Mouse (Mus musculus) yolk sac, embryonic 10.5 days (tissue): ENCODE results near the gene Rac3.
A peak's percentile ranks its signal among the peaks of the same experiment; 100 is the strongest.

ENCODE experiments used
- DNase-seq: peaks from one replicate; pipeline ENCODE4 v3.0.0-alpha.2; 2017; ENCODE audit warnings: low spot score

Gene Rac3

DNA sequence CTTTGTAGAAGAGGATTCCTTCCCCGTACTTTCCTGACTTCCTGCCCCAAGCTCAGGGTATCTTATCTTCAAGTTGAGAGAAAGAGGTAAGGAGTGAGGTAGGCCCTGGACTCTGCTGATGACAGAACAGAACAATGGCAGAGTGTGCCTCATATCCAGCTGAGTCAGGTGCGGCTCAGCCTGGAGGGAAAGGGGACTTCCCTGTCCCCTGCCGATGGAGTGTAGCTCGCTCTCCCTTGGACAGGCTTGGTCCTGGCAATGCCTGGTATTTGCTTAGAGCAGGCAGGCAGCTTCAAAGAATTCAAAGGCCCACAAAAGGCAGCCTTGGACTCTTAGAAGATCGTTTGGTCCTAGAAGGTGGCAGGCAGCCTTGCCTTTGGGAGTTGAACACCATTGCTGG lies 15.2 kb upstream of the Rac3 start:
- no peak for DNase-seq

DNA sequence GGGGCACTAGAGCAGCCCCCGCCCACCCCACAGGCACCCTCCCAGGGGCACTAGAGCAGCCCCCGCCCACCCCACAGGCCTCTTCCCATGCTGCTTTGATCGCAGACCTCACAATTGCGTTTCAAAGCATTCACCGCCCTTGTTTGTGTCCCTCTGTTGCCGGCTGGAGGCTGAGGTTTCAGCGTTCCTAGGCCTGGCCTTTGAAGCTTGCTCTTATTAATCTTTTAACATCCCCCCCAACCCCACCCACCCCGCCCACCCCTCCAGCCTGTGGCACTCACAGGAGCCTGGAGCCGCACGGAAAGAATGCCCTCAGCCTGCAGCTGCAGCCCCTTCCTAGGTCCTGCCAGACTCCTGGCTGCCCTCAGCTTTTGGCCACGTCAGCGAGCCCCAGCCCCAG lies 14.0 kb upstream of the Rac3 start:
- DNase-seq = no peak

DNA sequence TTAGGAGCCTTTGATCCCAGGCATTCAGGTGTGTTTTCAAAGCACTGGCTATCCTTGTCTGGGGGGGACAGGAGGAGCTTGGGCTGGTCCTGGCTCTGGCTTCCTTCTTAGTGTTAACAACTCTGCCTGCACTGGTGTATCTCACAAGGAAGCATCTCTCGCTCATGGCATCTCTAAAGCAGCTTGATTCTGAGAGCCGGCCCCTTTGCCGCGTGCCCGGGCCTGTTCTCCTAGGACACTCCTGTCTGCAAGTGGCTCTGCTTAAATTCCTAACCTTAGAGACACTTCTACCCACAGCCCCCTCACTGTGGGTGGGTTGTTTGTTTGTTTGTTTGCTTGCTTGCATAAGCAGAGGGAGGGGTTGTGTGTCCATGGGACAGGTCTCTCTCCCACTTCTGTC lies 13.3 kb upstream of the Rac3 start:
- DNase-seq = no peak

DNA sequence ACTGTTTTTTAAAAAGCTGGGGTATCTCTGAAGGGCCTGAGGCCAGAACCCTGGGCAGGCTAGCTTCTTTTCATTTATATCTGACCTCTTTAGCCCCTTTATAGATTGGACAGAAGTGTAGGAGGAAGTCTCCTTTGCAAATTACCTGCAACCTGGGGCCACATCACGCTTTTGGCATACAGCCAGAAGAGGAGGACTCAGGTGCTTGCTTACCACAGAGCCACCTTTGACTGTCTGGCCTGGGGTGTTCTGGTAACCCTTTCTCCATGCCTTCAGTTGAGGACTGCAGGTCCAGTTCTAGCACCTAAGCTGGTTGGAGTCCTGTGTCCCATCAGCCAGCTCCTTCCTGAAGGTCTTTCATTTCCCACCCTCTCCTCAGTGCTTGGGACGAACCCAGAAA lies 11.7 kb upstream of the Rac3 start:
- no peak for DNase-seq

DNA sequence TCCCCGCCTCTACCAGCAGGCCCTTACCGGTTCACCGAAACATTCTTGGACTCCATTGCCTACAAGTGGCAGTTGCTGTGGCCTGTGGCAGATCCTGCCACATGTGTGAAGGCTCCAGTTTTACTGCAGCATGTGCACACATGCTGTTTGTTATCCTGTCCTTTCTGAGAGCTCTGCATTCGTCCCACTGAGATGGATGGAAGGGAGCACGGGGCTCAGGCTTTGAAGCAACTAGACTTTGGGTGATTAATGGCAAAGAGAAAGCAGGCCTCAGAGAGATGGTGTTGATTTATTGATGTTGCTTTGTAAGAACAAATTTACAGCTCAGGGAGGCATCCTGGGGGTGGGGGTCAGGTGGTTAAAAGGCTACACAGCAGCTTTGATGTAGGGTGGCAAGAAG lies 10.6 kb upstream of the Rac3 start:
- DNase-seq = no peak

DNA sequence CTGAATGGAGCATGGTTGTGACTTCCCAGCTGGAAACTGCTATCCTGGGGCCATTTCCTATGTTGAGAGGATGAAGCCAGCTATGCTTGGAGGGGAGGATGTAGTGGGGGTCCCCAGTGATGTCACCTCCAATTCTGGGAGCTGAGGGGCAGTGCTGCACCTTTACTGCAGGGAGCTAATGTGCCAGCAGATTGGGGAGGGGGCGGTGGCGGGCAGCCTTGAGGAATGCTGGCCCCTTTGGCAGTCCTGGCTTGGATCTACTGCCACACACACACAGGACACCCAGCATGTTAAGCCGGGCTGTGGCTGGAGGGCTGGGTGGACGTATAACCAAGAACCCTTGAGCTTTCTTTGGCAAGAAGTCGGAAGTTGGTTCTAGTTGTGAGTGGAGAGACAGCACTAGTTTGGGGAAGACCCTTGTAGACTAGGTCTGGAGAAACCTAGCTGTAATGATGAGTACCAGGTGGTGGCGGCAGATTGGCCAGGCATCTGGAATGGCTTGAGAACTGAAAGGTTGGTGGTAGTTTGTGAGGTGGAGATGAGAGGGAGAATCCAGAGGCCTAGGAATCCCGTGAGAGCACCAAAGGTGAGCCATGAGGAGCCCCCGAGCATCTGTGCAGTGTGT lies 9.2 kb upstream of the Rac3 start:
- DNase-seq = no peak

DNA sequence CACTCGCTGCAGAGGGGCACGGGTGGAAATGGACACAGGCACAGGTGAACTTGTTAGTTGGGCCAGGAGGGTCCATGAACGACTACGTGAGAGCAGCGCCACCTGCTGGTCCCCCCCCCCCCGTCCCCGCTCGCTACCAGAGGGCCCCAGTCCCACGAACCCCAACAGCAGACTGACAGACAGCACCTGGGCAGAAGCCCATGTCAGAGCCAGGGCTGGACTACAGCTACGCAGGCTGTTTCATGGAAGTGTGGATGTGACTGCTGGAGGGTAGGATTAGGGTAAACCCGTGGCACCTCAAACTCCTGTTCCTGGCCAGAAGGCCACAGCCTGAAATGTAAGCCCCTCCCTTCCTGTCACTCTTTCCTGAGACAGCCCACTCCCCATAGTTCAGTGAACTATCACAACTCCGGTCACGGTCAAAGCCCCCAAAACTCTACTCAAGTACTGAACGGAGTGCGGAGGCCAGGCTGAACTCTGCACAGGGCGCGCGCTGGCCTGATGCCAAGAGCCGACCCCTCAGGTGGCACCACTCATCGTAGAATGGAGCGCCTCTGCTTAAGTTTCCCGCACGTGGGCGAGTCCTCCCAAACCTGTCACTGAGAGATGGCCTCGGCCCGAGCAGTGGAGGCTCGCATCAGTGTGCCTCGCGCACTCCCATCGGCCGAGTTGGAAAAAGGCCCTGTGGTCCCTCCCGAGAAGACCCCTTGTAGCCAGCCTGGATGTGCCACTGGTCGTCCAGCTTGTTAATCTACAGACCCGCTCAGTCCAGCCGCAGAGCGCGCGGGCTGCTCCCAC lies 8.3 kb upstream of the Rac3 start:
- peak; percentile 78 for DNase-seq

DNA sequence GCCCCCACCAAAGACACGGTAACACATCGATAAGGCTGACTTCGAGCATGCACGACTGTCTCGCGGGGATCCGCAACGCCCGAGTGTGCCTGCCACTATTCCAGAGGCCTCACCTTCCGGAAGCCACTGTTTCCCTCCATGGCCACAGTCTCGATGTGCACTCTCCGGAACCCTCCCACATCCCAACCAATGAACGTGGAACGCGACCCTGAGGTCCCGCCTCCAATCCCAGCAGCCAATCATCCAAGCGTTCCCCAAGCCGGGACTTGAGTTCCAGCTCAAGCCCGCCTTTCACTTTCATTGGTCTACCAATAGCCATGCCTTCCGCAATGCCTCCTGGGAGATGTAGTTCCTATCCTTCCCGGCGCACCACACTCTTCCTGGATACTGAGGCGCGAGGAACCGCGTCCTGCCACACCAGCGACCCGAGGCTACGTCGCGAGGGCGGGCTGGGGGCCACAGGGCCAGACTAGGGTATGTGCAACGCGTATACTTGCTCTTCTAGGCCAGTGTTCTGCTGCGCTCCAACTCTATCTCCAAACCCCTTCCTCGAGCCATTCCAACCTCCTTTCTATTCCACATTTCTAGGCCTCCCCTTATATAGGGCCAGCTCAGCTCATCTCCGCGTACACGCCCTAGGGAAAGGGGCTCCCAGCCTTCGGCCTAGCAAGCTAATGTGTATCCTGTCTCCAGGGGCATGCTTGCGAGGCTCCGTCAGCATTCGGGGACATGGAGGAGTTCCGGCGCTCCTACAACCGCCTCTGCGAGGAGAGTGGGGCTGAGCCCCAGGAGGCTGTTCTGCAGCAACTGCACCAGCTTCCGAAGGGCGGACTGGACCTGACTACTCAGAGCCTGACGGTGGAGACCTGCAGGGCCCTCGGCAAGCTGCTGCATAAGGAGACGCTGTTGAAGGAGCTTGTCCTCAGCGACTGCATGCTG lies 7.4 kb upstream of the Rac3 start, which contains the start of the genes Cenpx and Lrrc45:
TSS of gene Cenpx (minus strand) at position 159 of the 939 bp plus-strand sequence.
TSS of gene Lrrc45 (plus strand) at position 346 of the 939 bp plus-strand sequence.
- peak; percentile 99 for DNase-seq

DNA sequence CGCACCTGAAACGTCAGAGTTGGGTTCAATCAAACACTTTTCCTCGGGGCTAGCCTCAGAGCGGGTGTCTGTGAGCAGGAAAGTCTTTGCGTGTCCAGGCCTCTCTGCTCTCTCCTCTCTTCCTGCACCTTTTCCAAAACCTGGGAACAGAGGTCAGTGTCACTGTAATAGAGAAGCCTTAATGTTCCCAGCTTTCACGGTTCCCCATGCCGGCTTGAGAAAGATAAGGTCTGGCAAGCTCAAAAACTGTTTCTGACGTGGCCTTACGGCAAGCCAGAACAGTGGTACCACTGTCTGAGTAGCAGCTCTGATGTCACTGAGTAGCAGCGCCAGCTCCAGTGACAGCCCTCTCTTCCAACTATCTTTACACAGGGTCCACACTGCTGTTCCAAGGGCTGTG lies 6.7 kb upstream of the Rac3 start:
- no peak for DNase-seq

DNA sequence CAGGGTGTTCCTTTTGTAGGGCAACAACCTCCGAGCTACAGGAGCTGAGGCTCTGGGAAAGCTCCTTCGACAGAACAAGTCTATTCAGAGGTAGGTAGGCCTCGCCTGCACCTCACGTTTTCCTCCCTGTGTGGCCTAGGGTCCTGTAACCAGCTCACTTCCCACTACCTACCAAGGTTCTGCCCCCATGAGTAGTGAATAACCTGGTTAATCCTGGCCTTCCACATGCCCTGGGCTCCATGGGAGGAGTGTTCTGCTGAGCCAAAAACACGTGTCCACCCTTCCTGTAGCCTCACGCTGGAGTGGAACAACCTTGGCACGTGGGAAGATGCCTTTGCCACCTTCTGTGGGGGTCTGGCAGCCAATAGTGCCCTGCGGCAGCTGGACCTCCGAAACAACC lies 6.1 kb upstream of the Rac3 start:
- DNase-seq = no peak

DNA sequence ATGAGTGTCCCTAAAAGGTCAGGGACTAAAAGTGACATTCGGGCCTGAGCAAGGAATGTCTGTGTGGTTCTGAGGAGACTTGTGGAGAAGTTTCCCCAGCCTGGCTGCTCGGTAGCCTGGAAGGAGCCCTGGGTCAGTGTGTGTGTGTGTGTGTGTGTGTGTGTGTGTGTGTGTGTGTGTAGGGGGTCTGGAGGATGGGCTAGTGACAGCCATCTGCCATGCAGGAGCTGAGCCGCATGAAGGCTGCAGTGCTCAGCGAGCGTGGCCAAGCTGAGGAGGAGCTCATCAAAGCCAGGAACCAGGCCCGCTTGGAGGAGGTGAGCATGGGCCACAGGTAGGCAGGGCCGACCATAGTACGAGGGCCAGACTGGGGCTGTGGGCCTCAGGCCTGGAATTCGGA lies 2.0 kb upstream of the Rac3 start:
- DNase-seq = no peak

DNA sequence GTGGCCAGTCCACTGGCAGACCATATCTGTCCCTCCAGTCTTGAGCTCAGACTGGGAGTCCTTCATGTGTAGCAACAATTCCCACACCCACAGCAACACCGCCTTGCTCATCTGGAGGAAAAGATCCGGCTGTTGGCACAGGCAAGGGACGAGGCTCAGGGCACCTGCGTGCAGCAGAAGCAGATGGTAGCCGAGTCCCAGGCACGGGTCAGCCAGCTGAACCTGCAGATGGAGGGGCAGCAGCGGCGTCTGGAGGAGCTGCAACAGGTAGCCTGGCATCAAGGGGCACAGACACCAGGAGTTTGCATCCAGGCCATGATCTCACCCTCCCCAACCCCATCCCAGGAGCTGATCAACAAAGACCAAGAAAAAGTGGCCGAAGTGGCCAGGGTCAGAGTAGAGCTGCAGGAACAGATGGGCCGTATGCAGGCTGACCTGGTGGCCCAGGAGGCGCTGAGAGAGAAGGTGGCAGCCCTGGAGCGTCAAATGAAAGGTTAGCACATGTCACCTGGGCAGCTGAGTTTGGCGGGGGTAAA lies 1.4 kb upstream of the Rac3 start:
- DNase-seq = no peak

DNA sequence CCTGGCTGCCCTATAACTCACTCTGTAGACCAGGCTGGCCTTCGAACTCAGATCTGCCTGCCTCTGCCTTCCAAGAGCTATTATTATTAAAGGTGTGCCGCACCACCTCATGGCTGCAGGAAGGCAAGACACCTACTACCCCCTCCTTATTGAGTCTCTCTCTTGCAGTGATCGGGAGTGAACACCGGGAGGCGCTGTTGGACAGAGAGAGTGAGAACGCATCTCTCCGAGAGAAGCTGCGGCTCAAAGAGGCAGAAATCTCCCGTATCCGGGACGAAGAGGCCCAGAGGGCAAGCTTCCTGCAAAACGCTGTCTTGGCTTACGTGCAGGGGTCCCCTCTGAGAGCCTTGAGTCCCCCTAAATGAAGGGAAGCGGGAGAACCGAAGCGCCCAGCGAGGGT lies 820 bp upstream of the Rac3 start:
- peak; percentile 86 for DNase-seq

DNA sequence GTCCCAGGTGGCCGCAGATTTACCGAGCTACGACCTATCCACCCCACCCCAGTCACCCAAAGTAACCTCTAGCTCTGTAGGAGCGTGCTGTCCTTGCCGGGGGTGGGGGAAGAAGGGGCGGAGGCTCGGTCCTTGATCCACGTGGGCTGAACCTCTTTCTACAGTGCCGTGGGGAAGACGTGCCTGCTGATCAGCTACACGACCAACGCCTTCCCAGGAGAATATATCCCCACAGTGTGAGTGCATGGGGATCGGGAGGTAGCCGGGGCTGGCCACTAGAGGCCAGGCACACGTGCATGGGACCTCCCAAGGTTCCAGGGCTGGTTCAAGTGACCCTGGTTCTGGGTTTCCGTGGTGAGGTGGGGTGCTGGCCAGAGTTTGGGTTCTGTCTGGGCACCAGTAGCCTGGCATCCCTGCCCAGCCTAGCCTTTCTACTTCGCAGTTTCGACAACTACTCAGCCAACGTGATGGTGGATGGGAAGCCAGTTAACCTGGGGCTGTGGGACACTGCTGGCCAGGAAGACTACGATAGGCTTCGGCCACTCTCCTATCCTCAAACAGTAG lies 879 bp downstream of the Rac3 start:
- no peak for DNase-seq

DNA sequence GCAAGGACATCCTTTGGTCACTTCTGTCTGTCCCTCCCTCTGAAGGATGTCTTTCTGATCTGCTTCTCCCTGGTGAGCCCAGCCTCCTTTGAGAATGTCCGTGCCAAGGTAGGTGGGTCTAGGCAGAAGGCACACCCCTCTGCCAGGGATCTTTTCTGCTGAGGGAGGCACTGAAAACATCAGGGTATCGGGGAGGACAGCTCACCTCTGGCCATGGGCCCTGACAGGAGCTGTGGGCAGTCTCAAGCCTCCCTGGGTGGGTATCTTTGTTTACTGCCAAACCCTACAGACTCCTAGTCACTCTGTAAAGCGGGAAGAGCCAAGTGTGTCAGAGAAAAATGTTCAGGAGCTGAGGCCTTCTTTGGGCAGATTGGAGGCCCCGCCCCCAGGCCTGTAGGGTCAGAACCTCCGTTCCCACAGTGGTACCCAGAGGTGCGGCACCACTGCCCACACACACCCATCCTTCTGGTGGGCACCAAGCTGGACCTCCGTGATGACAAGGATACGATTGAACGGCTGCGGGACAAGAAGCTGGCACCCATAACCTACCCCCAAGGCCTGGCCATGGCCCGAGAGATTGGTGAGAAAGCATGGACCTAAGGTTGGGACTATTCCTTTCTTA lies 1.6 kb downstream of the Rac3 start:
- no peak for DNase-seq

DNA sequence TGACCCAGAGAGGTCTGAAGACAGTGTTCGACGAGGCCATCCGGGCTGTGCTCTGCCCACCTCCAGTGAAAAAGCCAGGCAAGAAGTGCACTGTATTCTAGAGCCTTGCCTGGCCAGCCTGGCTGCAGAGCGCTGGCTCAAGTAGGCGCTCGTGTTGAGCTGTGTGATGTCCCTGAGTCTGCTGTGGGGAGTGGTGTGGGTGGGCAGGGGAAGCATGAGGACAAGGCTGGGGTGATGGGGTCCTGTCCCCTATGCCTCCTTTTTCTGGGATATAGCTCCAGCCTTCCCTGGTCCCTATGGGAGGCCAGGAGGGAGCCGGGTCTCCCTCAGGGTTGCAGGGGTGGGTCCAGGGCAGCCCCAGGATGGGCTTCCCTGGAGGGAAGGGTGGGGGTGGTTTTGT lies 2.2 kb downstream of the Rac3 start:
- DNase-seq = no peak

DNA sequence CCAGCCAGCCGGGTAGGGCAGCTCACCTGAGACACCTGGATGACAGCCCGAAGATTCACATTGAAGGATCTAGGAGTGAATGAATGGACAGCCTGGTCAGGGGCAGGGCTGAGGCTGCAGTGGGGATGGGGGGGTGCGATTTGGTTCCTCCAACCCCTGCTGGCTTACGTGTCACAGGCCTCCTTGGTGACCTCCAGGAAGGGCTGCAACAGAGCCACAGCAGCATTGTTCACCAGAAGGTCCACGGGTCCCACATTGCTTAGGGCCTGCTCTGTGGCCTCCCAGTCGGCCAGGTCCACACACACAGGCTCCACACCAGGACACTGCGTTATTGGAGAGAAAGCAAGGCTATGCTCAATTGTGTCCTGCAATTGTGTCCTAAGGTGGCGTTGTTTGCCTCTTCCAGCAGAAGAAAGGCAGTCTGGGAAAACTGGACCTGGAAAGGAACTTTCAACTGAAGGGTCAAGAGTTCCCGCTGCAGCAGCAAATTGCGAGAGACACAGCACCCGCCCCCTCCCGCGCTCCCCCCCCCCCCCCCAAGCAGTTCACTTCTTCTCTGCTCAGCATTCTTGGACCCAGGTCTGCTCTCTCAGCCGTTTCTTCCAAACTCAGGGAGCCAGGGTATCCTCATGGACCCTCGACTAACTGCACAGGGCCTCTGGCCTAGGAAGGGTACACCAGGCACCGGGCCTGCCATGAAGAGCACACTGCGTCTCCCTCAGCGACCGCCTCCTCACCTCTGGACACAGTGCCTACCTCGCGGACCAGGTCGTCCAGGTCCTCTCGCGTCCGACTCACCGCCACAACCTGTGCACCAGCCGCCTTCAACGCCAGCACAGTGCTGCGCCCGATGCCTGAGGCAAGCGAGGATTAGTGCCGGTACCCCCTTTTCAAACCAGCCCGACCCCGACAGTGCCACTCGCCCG lies 5.2 kb downstream of the Rac3 start:
- peak; percentile 67 for DNase-seq

DNA sequence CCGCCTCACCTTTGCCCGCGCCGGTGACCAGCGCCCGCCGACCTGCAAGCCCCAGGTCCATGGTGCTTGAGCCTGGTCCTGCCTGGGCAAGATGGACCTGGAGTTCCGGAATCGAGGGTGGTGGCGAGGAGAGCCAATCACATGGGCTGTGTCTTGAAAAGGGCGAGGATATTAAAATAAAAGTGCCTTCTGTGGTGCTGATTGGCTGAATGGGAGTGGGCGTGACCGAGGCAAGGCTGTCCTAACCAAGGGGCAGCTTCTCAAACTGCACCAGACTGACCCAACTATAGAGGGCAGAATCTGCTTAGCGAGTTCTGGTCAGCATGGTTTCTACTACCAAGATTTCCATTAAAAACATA lies 5.9 kb downstream of the Rac3 start, which contains the start of gene Dcxr:
TSS of gene Dcxr (minus strand) at position 113 of the 359 bp plus-strand sequence.
- DNase-seq = peak; percentile 92

DNA sequence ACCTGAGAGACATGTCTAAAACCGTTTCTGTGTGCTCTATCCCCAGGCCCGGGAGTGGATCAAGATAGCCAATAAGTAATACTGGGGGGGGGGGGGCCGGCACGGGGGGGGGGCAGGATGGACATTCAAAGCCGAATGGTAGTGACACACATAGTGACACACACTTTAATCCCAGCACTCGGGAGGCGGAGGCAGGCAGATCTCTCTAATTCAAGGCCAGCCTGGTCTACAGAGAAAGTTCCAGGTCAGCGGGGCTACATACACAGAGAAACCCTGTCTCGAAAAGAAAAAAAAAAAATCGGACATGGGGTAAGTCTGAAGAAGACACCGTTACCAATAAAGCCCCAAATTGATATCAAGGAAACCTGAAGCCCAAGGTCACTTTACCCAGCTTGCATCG lies 6.3 kb downstream of the Rac3 start:
- no peak for DNase-seq

DNA sequence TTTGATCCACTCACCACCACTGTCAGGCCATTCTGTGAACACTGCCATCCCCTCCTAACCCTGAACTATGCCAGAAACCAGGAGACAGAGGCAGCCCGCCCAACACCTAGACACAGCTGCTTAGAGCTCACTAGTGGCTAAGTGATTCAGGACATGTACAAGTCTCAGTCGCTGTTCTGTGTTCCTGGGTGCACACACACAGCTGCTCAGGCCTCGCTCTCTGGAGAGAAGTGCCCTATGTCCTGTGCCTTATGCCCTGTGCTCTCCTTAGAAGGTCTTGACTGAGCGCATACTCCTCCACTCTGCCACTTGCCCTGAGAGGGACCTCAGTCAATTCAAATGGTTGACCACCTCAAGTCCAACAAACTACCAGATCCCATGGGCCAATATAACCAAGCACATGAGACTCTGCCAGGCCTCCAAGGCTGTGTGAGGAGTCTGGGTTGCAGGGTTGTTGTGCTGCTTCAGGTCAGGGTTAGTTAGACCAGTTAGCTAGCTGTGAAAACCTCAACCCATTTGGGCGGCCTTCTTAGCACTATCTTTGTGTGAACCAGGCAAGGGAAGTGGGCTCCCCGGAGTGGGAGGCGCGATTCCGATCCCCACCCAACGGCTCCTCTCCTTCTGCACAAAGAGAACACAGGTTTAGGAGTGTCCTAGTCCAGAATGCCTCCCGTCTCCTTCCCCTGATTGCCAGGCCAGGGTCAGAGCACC lies 7.4 kb downstream of the Rac3 start:
- no peak for DNase-seq
